Mouse (Mus musculus) heart, postnatal 25 days (tissue): ENCODE data around the gene Pfas. TPM values are rescaled to one million over a fixed set of nuclear protein-coding genes. Genes with fewer than 3 reads are reported as not detected.
A peak's percentile ranks its signal among the peaks of the same experiment; 100 is the strongest.
"Not testable (repeated sequence)": the region's sequence is repeated elsewhere in the genome, so short reads cannot be mapped to it uniquely, and the experiment has no call there.

Experiments
- DNase-seq: peaks from one replicate; pipeline ENCODE4 v3.0.0; 2022; ENCODE audit warnings: low spot score
- intact Hi-C: fragments of 180-260 bp; cut with DNase I; formaldehyde crosslinking; loops from one replicate; pipeline ENCODE4 v1.15.1; 2025
- microRNA-seq: library from miRNA; unstranded; fragments of <30 nt; microRNA quantifications from one replicate; pipeline ENCODE4 v1.2.0, GENCODE M21; 2022
- total RNA-seq, 2 experiments: library from RNA; stranded (reverse); gene quantifications; 2 replicates each; pipeline ENCODE4 v1.2.3; 2021

Pfas gene
- total RNA-seq, 2 experiments from 2014 or later, result 5.6 to 6.8 TPM

- no peak for DNase-seq
- intact Hi-C loops, result no loop called here
Observed at GRCm38 (mm10) chr11:68946806-68947440, 61.3 kb downstream of the Pfas start.

GRCm38 (mm10) chr11:68946001-68946400 is 62.3 kb downstream of the Pfas start:
- intact Hi-C loops, result no loop called here
- DNase-seq, result no peak

- DNase-seq, result no peak
- intact Hi-C loops, result no loop called here
Observed at GRCm38 (mm10) chr11:68945245-68945644, 63.0 kb downstream of the Pfas start.

GRCm38 (mm10) chr11:68942731-68943130 is 65.5 kb downstream of the Pfas start:
- DNase-seq, result no peak
- intact Hi-C loops, result loop anchor here (5.0 kb wide), 1 partner anchor 35 kb away; no protein-coding TSS in a partner anchor

- intact Hi-C loops, result loop anchor here (5.0 kb wide), 1 partner anchor 33 kb away; no protein-coding TSS in a partner anchor
- DNase-seq, result no peak
Observed at GRCm38 (mm10) chr11:68940516-68940915, 67.7 kb downstream of the Pfas start.

- peak; percentile 84 for DNase-seq
- intact Hi-C loops, result loop anchor here (5.0 kb wide), 1 partner anchor 32 kb away; no protein-coding TSS in a partner anchor
Observed at GRCm38 (mm10) chr11:68939451-68940304, 68.6 kb downstream of the Pfas start.

GRCm38 (mm10) chr11:68936951-68937350 is 71.3 kb downstream of the Pfas start:
- DNase-seq, intact Hi-C loops: not testable (repeated sequence)

Small RNA genes lying within 50 kb of the gene (microRNA-seq; reads per million reads assigned to microRNA genes)
- gene Mir3062, result not detected

Other genes starting within 250 kb of the Pfas start
- 10 to 100 TPM; 56.0 to 60.9 TPM for gene Ndel1, start 136.6 kb downstream of the Pfas start, total RNA-seq
- under 1 TPM in 1 of 2 experiments, not detected in 1; 0.08 TPM for gene Rnf222, start 119.9 kb downstream of the Pfas start, total RNA-seq
- gene Rpl26, start 106.9 kb downstream of the Pfas start, total RNA-seq, result 100 to 1,000 TPM; 612 to 679 TPM
- not detected for gene Odf4, start 81.4 kb downstream of the Pfas start, total RNA-seq
- 10 to 100 TPM; 28.1 to 32.4 TPM for gene Arhgef15, start 51.0 kb downstream of the Pfas start, total RNA-seq
- gene Slc25a35, start 40.3 kb downstream of the Pfas start, total RNA-seq, result 1 to 10 TPM; 6.4 to 7.4 TPM
- 10 to 100 TPM; 80.3 to 89.1 TPM for gene Rangrf, start 33.3 kb downstream of the Pfas start, total RNA-seq
- gene Ctc1, start 7.5 kb upstream of the Pfas start, total RNA-seq, result 10 to 100 TPM; 11.5 to 13.7 TPM
- gene Aurkb, start 37.2 kb upstream of the Pfas start, total RNA-seq, result 1 to 10 TPM in 1 of 2 experiments, under 1 TPM in 1; 0.62 to 1.2 TPM
- gene Borcs6, start 51.3 kb upstream of the Pfas start, total RNA-seq, result 10 to 100 TPM; 14.4 to 16.4 TPM
- gene Tmem107, start 62.3 kb upstream of the Pfas start, total RNA-seq, result 1 to 10 TPM; 4.4 to 9.8 TPM
- 10 to 100 TPM; 59.6 to 65.7 TPM for gene Vamp2, start 80.0 kb upstream of the Pfas start, total RNA-seq
- 10 to 100 TPM; 32.3 to 61.0 TPM for gene Per1, start 86.8 kb upstream of the Pfas start, total RNA-seq
- under 1 TPM in 1 of 2 experiments, not detected in 1; 0.14 TPM for gene Hes7, start 111.9 kb upstream of the Pfas start, total RNA-seq
- under 1 TPM in 1 of 2 experiments, not detected in 1; 0.21 TPM for gene 9130213A22Rik, start 114.1 kb upstream of the Pfas start, total RNA-seq
- not detected for gene Aloxe3, start 117.4 kb upstream of the Pfas start, total RNA-seq
- not detected for gene Alox12b, start 148.5 kb upstream of the Pfas start, total RNA-seq
- gene Alox8, start 189.4 kb upstream of the Pfas start, total RNA-seq, result 1 to 10 TPM; 1.6 to 1.8 TPM
- gene Gucy2e, start 228.6 kb upstream of the Pfas start, total RNA-seq, result 1 to 10 TPM; 1.4 to 1.5 TPM